Mouse (Mus musculus): ENCODE results near the gene Sec14l3.
"Not testable (repeated sequence)": the region's sequence is repeated elsewhere in the genome, so short reads cannot be mapped to it uniquely, and the experiment has no call there.

Gene Sec14l3

GRCm38 (mm10) chr11:4064627-4065122 is at the start of gene Sec14l3:
Gene Sec14l3, plus strand, starts transcription at chr11:4064841.
- DNase-seq, result peak; percentile 88

DNA sequence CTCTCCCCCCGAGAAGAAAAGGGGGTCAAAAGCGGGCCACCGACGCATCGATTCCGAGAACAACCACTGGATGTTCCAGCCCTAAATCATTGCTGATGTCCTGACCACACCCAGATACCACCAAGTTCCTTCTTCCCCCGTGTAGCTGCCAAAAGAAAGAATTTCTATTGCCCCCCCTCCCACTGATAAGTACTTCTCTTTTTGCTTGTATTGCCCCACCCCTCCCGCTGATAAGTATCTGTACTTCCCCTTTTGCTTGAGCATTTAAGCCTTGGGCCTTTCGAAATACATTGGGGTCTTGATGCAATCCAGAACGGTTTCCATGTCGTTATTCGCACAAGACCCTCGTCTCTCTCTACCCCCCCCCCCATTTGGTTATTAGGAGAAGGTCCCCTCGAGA is 48.8 kb upstream of the Sec14l3 start:
- DNase-seq, result not testable (repeated sequence)

DNA sequence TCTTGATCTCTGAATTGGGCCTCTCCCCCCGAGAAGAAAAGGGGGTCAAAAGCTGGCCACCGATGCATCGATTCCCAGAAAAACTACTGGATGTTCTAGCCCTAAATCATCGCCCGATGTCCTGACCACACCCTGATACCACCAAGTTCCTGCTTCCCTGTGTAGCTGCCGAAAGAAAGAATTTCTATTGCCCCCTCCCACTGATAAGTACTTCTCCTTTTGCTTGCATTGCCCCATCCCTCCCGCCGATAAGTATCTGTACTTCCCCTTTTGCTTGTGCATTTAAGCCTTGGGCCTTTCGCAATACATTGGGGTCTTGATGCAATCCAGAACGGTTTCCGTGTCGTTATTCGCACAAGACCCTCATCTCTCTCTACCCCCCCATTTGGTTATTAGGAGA is 42.5 kb upstream of the Sec14l3 start:
- not testable (repeated sequence) for DNase-seq

DNA sequence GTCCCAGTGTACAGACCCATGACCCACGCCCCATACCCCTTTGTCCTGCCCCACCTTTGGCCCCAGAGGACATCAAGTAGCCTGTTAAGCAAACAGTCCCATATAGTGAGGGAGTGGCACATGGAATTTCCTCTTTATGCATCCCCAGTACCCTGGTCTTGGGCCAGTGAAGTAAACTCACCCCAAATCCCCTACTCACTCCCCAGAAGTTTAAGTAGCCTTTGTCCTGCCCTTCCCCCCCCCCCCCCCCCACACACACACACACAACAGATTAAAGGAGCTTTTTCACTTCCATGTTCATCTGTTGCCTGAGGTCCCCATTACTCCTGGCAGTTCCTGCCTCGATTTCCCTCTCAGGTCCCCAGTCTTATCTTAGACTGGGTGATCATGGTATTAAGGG is 41.3 kb upstream of the Sec14l3 start:
- no peak for DNase-seq

GRCm38 (mm10) chr11:4027066-4027465 is 37.6 kb upstream of the Sec14l3 start:
- no peak for DNase-seq

DNA sequence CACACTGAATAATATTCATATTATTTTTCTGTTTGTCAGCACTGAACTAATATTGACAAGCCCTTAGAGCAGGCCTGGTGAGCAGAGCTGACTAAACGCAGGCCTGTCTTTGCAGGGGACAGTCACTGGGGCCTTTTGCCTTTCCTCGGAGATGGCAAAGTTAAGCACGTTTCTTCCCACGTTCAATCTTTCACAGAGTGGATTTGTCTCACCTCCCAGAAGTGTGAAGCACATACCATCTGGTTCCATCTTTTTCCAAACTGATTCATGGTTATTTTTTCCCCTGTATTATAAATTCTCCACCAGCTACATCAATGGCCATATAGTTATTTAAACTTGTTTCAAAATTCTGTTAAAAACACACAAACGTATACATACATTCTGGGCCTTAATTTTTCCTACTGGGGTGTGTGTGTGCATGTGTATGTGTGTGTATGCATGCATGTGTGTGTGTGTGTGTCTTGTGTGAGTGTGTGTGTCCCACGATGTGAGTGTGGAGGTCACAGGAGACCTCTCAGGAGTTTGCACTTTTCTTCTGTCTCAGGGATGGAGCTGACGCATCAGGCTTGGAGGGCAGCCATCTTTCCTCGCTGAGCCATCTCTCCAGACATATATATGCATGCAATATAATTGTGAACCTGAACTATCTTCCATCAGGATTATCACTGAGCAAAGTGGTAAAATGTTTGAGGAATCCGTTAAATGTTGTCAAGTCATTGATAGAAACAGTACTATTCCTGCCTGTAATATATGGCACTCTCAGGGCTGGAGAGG is 36.9 kb upstream of the Sec14l3 start:
- no peak for DNase-seq

- DNase-seq, result no peak
Measured at GRCm38 (mm10) chr11:4029343-4029742, 35.3 kb upstream of the Sec14l3 start.

GRCm38 (mm10) chr11:4031126-4031941 is 33.3 kb upstream of the Sec14l3 start, which contains the start of gene Sec14l4:
Gene Sec14l4, plus strand, starts transcription at chr11:4031462.
- DNase-seq, result peak; percentile 85

DNA sequence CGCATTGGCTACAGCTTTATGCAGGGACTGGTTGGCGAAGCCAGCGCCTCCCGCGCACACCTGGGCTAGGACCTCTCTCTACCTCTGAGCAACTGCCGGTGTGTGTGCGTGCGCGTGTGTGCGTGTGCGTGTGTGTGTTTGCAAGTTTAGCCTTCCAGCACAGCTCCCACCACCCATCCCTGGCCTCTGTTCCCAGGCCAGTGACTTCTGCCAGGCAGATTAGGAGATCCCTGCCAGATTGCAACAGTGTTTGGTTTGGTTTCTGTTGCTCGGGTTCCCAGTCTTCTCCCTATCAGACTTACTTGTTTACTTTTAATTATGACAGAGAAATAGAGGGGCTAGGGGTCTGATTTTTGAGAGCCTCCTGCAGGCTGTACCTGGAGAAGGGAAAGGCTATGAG is 32.7 kb upstream of the Sec14l3 start:
- DNase-seq, result peak; percentile 32

- DNase-seq, result no peak
Measured at GRCm38 (mm10) chr11:4033471-4033870, 31.2 kb upstream of the Sec14l3 start.

DNA sequence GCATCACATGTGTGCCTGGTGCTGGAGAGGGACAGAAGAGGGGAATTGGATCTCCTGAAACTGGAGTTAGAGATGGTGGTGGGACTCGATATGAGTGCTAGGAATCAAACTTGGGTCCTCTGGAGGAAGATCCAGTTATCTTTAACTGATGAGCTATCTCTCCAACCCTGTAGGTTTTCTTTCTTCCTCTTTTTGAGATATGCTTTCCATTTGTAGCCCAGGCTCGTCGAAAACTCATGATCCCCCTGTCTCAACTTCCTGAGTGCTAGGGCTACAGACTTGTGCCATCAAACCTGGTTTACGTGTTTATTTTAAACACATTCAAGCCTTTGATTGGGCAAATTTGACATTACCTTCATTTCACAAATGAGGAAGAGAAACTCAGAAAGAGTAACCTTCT is 30.5 kb upstream of the Sec14l3 start:
- DNase-seq, result no peak

- DNase-seq, result peak; percentile 58
Measured at GRCm38 (mm10) chr11:4035116-4035892, 29.3 kb upstream of the Sec14l3 start.

GRCm38 (mm10) chr11:4035916-4036315 is 28.7 kb upstream of the Sec14l3 start:
- DNase-seq, result peak; percentile 76

DNA sequence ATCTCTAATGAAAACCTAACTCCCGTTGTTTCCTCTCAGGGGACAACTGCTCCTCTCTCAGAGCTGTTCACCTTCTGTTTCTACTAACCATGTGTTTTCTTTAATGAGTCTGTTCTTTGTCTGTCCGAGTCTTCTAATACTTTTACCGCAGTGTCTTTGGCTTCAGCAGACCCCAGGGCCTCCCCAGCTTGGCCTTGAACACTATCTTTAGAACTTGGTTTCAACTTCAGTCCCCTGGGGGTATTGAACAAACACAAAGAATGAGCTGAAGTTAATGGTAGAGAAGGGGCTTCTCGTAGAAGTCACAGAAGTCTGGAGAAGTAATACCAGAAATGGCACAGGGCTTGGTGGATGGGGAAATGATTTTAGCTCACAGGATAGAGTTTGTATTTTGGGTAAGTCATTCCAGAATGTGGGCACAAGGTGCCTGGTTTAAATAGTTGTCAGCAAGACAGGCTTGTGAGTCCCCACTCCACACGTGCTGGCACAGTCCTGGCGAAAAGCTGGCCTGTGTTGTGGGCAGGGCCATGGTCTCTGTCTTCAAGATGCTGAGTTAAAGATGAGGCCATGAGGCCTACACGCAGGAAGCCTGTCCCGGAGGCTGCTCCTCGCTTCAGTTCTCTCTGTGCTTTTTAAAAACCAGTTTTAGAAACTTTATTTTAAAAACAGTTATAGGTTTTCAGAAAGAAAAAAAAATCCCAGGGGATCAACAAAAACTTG is 28.1 kb upstream of the Sec14l3 start:
- no peak for DNase-seq

- no peak for DNase-seq
Measured at GRCm38 (mm10) chr11:4039951-4040350, 24.7 kb upstream of the Sec14l3 start.

GRCm38 (mm10) chr11:4041123-4041625 is 23.5 kb upstream of the Sec14l3 start:
- DNase-seq, result no peak

- no peak for DNase-seq
Measured at GRCm38 (mm10) chr11:4043081-4043480, 21.6 kb upstream of the Sec14l3 start.

DNA sequence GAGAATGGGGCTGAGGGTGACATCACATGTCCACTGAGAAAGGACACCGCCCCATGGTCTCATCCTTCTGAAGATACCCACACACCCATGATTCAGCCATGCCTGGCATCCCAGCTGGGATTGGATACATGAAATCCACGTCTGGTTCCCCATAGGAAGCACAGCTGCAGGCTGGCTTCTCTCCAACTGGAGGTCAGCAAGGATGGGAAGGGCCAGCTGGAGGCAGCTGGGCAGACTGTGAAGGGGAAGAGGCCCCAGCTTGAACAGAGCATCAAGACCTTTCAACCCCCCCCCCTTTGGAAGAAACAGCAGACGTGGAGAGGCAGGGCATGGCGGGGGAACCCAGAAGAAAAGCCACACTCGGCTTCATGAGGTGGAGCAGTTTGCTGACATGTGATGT is 18.1 kb upstream of the Sec14l3 start:
- no peak for DNase-seq

DNA sequence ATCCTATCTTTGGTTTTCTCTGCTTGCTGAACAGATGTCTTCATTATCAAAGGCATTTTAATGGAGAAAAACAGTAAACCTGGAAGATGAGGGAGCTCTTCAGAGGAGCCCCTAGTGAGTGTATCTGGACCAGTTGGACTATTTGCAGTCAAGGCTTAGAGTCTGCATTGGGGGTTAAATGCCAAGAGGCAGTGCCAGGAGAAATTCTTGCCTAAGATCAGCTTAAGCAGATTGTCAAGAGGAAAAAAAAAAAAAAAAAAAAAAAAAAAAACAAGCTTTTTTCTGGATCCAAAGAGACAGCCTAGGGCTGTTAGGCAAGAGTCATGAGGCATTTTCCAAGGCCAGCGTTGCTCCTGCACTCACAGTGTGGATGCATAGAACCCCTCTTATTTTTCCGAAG is 16.9 kb upstream of the Sec14l3 start:
- DNase-seq, result no peak

GRCm38 (mm10) chr11:4048438-4048837 is 16.2 kb upstream of the Sec14l3 start:
- DNase-seq, result no peak

DNA sequence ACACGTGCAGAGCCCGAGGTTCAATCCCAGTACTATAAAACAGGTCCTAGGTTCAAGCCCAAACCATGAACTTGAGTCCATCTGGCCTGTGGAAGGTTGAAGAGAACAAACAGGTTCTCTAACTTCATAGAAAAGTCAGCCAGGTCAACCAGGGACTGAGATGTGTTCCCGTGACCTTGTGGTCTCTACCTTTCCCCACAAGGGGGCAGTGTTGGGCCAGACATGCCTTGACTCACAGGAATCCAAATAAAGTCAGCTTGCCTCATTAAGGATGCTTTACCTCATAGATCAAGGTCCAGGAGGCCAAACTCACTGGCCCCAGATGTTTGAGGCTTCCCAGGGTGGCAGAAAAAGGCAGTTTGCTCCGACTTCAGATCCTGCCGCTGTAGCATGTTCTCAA is 11.1 kb upstream of the Sec14l3 start:
- peak; percentile 91 for DNase-seq
